ENCODE assay signal across 30 mouse cellular contexts in genomic region chr10:4044421-4044820, GRCm38 (mm10).
DNase-seq lines count a peak whose midpoint lies in the region; ATAC-seq and TF ChIP-seq lines count a peak whose summit lies in the region.
"Had no signal": no experiment of that assay in that cellular context is flagged by ENCODE, and none has a peak within 500 bp of the region (broad histone marks: within the 10 kb centered on the region; RNA-seq: fewer than 3 reads in every experiment).

No protein-coding gene starts in this region.

- no peaks in the 10 kb centered on the region for H3K9me3 ChIP-seq in neural tube, embryonic 15.5 days (replicated peaks)
- H3K9me3 ChIP-seq: embryonic facial prominence, embryonic 10.5 days; embryonic facial prominence, embryonic 13.5 days; forebrain, embryonic 12.5 days; forebrain, embryonic 15.5 days; heart, embryonic 12.5 days; heart, embryonic 15.5 days; hindbrain, embryonic 10.5 days; hindbrain, embryonic 13.5 days; intestine, embryonic 15.5 days had no signal

- TF ChIP-seq EP300 in heart, adult 2 months (IDR thresholded peaks at IDR 0.05; ENCODE audit: insufficient read depth, low read depth, low read length) = no peak

- peak; percentile 28; the same call in 1 of the 2 replicates for TF ChIP-seq CTCF in heart, adult 2 months (IDR thresholded peaks at IDR 0.05)
- peak; percentile 43 for TF ChIP-seq CTCF in layer of hippocampus, adult 2 months (conservative IDR thresholded peaks at IDR 0.05)

- ATAC-seq in neural tube, embryonic 15.5 days (ENCODE audit: low FRiP score) = no peak
- ATAC-seq: forebrain, embryonic 15.5 days; hindbrain, embryonic 16.5 days; intestine, embryonic 15.5 days had no signal

- H3K4me3 ChIP-seq in heart, adult 2 months = no peak overlapping the region
- no peak overlapping the region for H3K4me3 ChIP-seq in layer of hippocampus, adult 2 months
- no peak overlapping the region for H3K4me3 ChIP-seq in neural tube, embryonic 15.5 days (replicated peaks)
- H3K4me3 ChIP-seq: embryonic facial prominence, embryonic 10.5 days; embryonic facial prominence, embryonic 13.5 days; erythroblast, embryonic 14.5 days; forebrain, embryonic 12.5 days; forebrain, embryonic 15.5 days; heart, embryonic 12.5 days; heart, embryonic 15.5 days; hindbrain, embryonic 10.5 days; hindbrain, embryonic 13.5 days; intestine, embryonic 15.5 days had no signal

- no peaks in the 10 kb centered on the region for H3K27me3 ChIP-seq in heart, adult 2 months (ENCODE audit: control insufficient read depth, insufficient read depth, low read length)
- no peaks in the 10 kb centered on the region for H3K27me3 ChIP-seq in neural tube, embryonic 15.5 days (replicated peaks)
- H3K27me3 ChIP-seq: embryonic facial prominence, embryonic 13.5 days; forebrain, embryonic 12.5 days; forebrain, embryonic 15.5 days; heart, embryonic 12.5 days; heart, embryonic 15.5 days; hindbrain, embryonic 13.5 days; intestine, embryonic 15.5 days had no signal

- no peaks in the 10 kb centered on the region for H3K79me2 ChIP-seq in heart, adult 2 months (replicated peaks; ENCODE audit: control insufficient read depth, insufficient read depth, low read length)

- no peak overlapping the region for H3K9ac ChIP-seq in heart, adult 2 months (ENCODE audit: low read depth, low read length)
- H3K9ac ChIP-seq in neural tube, embryonic 15.5 days (replicated peaks) = no peak overlapping the region
- H3K9ac ChIP-seq: embryonic facial prominence, embryonic 13.5 days; forebrain, embryonic 12.5 days; forebrain, embryonic 15.5 days; heart, embryonic 12.5 days; heart, embryonic 15.5 days; hindbrain, embryonic 13.5 days; intestine, embryonic 15.5 days had no signal

- H3K36me3 ChIP-seq in heart, adult 2 months (ENCODE audit: control insufficient read depth, insufficient read depth, low read length) = peaks cover 2% of the 10 kb centered on the region; the same call in 1 of the 2 replicates
- H3K36me3 ChIP-seq in neural tube, embryonic 15.5 days = no peaks in the 10 kb centered on the region
- H3K36me3 ChIP-seq: forebrain, embryonic 15.5 days; heart, embryonic 15.5 days; hindbrain, embryonic 13.5 days; intestine, embryonic 15.5 days had no signal

- TF ChIP-seq POLR2A in heart, adult 2 months (IDR thresholded peaks at IDR 0.05; ENCODE audit: insufficient read depth, low read depth, low read length) = no peak

- 54% methylated on average over 7 of the region's 7 CpGs for WGBS in heart, adult 2 months
- WGBS in neural tube, embryonic 15.5 days = 86% methylated on average over 7 of the region's 7 CpGs

- no peak overlapping the region for H3K27ac ChIP-seq in heart, adult 2 months
- no peak overlapping the region for H3K27ac ChIP-seq in layer of hippocampus, adult 2 months
- H3K27ac ChIP-seq in neural tube, embryonic 15.5 days (replicated peaks) = no peak overlapping the region
- H3K27ac ChIP-seq: embryonic facial prominence, embryonic 10.5 days; embryonic facial prominence, embryonic 13.5 days; forebrain, embryonic 12.5 days; forebrain, embryonic 15.5 days; heart, embryonic 15.5 days; hindbrain, embryonic 10.5 days; hindbrain, embryonic 13.5 days; intestine, embryonic 15.5 days had no signal

- intact Hi-C loops in heart, adult 2 months (cut with DNase I) = no loop called here

- peaks cover 3% of the 10 kb centered on the region; the same call in 1 of the 2 replicates for H3K4me1 ChIP-seq in heart, adult 2 months (ENCODE audit: control insufficient read depth, insufficient read depth, low read length)
- no peaks in the 10 kb centered on the region for H3K4me1 ChIP-seq in neural tube, embryonic 15.5 days
- H3K4me1 ChIP-seq: forebrain, embryonic 12.5 days; forebrain, embryonic 15.5 days; heart, embryonic 15.5 days; intestine, embryonic 15.5 days had no signal

- peak; percentile 22 for DNase-seq in adrenal gland, adult 2 months
- no peak for DNase-seq in adrenal gland, postnatal 14 days
- DNase-seq in heart, adult 2 months = no peak
- DNase-seq in heart, adult 8-10 months (ENCODE audit: low spot score) = no peak
- no peak for DNase-seq in layer of hippocampus, adult 2 months (ENCODE audit: low spot score in 2 of 2)
- no peak for DNase-seq in layer of hippocampus, postnatal 14 days (ENCODE audit: low spot score in 2 of 2)
- DNase-seq in brain, adult 2 months (ENCODE audit: low read depth, low spot score) = peak; percentile 17
- DNase-seq: adrenal gland, adult 8-10 months; adrenal gland, postnatal 36 days; cerebellum, adult 11-12 months; cerebellum, adult 8-10 months; cerebellum, postnatal 10 days; cerebellum, postnatal 36 days; embryo, embryonic 11 days; gastrocnemius, postnatal 14 days; heart, adult 18-20 months; heart, postnatal 10 days; heart, postnatal 36 days had no signal

- H3K4me2 ChIP-seq in neural tube, embryonic 15.5 days = no peak overlapping the region
- H3K4me2 ChIP-seq: embryonic facial prominence, embryonic 13.5 days; forebrain, embryonic 12.5 days; forebrain, embryonic 15.5 days; heart, embryonic 12.5 days; heart, embryonic 15.5 days; hindbrain, embryonic 13.5 days; intestine, embryonic 15.5 days had no signal

Comparison
In these comparisons a context has a peak if more than half of its experiments do, and no peak if none do; other contexts are left out.
1. DNase-seq: peak in adrenal gland, adult 2 months (single experiment) and brain, adult 2 months (single experiment); none in adrenal gland, postnatal 14 days (single experiment), heart, adult 2 months (0 of 2), heart, adult 8-10 months (single experiment), layer of hippocampus, adult 2 months (0 of 2) and layer of hippocampus, postnatal 14 days (0 of 2).